Comparison of ENCODE assay signal across 10 mouse cellular contexts in the genomic region with DNA sequence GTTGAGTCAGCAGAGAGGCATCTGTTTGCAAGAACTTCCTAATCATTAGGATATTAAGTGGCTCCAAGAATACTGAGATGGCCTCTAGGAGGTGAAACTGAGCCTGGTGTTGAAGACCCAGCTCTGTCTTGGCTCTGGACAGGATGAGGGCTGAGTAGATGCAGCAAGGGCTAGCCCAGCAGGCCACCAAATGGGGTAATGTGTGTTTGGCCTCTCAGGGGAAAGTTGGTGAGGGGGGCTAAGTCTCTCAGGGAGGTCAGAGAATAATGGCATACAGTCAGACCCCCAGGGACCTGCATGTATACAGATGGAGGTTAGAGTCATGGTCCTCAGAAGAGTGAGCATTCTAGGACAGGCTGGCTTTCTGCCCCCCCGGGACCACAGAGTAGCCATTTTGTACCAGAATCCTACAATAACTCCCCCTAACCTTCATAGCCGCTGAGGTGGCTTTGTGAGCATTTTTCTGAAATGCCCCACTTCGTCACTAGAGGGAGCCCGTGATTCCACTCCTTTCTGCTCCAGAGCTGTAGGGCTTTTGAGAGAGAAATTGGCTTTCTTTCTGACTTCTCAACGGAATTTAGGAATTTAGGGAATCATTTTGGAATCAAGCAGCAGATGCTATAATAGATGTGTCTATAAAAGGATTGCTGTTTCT. TPM values are rescaled to one million over a fixed set of nuclear protein-coding genes. Genes with fewer than 3 reads are reported as not detected.
DNase-seq lines count a peak whose midpoint lies in the region; ATAC-seq and TF ChIP-seq lines count a peak whose summit lies in the region.
"Had no signal": no experiment of that assay in that cellular context is flagged by ENCODE, and none has a peak within 500 bp of the region (broad histone marks: within the 10 kb centered on the region; RNA-seq: fewer than 3 reads in every experiment).

No protein-coding gene starts in this region.

- H3K9me3 ChIP-seq in heart, embryonic 10.5 days: no peaks in the 10 kb centered on the region
- no peaks in the 10 kb centered on the region for H3K9me3 ChIP-seq in E14TG2a.4 (ENCODE audit: low read length)
- H3K9me3 ChIP-seq: embryonic facial prominence, embryonic 12.5 days; liver, embryonic 15.5 days had no signal

- ATAC-seq in megakaryocyte-erythroid progenitor cell, adult 5-6 weeks (replicated peaks; ENCODE audit: low FRiP score, low TSS enrichment, poor library complexity, severe bottlenecking): peak; percentile 84

- no peak overlapping the region for H3K4me3 ChIP-seq in heart, embryonic 10.5 days
- H3K4me3 ChIP-seq in E14TG2a.4 (replicated peaks; ENCODE audit: low read length): no peak overlapping the region
- H3K4me3 ChIP-seq: embryonic facial prominence, embryonic 12.5 days; liver, embryonic 15.5 days had no signal

- H3K27me3 ChIP-seq in heart, embryonic 10.5 days (ENCODE audit: insufficient read depth, poor library complexity, severe bottlenecking): no peaks in the 10 kb centered on the region
- peaks cover 26% of the 10 kb centered on the region for H3K27me3 ChIP-seq in E14TG2a.4 (ENCODE audit: insufficient read depth, low read length)
- H3K27me3 ChIP-seq: embryonic facial prominence, embryonic 12.5 days; liver, embryonic 15.5 days had no signal

- 9% methylated on average over 5 of the region's 5 CpGs for WGBS in heart, embryonic 10.5 days

- H3K36me3 ChIP-seq in heart, embryonic 10.5 days: no peaks in the 10 kb centered on the region
- H3K36me3 ChIP-seq in E14TG2a.4 (ENCODE audit: insufficient read depth, low read length): no peaks in the 10 kb centered on the region
- H3K36me3 ChIP-seq: embryonic facial prominence, embryonic 12.5 days; liver, embryonic 15.5 days had no signal

- peak; percentile 48 for DNase-seq in heart, adult 8-10 months (ENCODE audit: low spot score)
- no peak for DNase-seq in heart, embryonic 10.5 days (ENCODE audit: low spot score)
- peak; percentile 57 for DNase-seq in c-Kit-positive CD71-negative TER-119-negative erythroid progenitor cells, embryonic 14.5 days (ENCODE audit: low read depth)
- peak; percentile 35 to 83 for DNase-seq in frontal cortex, adult 2 months (ENCODE audit: extremely low spot score in 1 of 2, low spot score in 1 of 2)
- DNase-seq in layer of hippocampus, postnatal 10 days (ENCODE audit: low spot score in 2 of 2): peak; percentile 64 to 73
- DNase-seq in spleen, postnatal 4 days (ENCODE audit: low spot score in 2 of 2): peak; percentile 43 to 78

- no peak overlapping the region for H3K27ac ChIP-seq in heart, embryonic 10.5 days
- H3K27ac ChIP-seq: embryonic facial prominence, embryonic 12.5 days; liver, embryonic 15.5 days had no signal

- TF ChIP-seq CTCF in E14TG2a.4 (conservative IDR thresholded peaks at IDR 0.05; ENCODE audit: low read length): peak; percentile 93

- peaks cover 4% of the 10 kb centered on the region; the same call in 1 of the 2 replicates for H3K4me1 ChIP-seq in heart, embryonic 10.5 days
- H3K4me1 ChIP-seq in E14TG2a.4 (replicated peaks; ENCODE audit: low read depth, low read length): no peaks in the 10 kb centered on the region
- H3K4me1 ChIP-seq: embryonic facial prominence, embryonic 12.5 days; liver, embryonic 15.5 days had no signal

RNA-seq across cellular contexts. Expression of a gene that starts 9.1 kb away (rescaled TPM):
- under 1 TPM in 3 of 4 experiments, not detected in 1; 0.11 to 0.35 (median 0.17) TPM for total RNA-seq in heart, adult 8-10 months (2022)
- polyA plus RNA-seq in heart, embryonic 10.5 days (2016; fragmentation: Nextera tagmentation; extraction: Ambion mirVana): 0.33 and 1.8 TPM in 2 replicates
- 58.9 and 65.4 TPM in 2 replicates for polyA plus RNA-seq in frontal cortex, adult 2 months (2012; rRNA removed)
- 10 to 100 TPM; 35.5 to 42.1 TPM for total RNA-seq in layer of hippocampus, postnatal 10 days (2021)
- not detected in 2 replicates for total RNA-seq in megakaryocyte-erythroid progenitor cell, adult 5-6 weeks (2014; fragmentation: Nextera tagmentation)
- not detected in 2 replicates for total RNA-seq in megakaryocyte-erythroid progenitor cell, adult 5-6 weeks (2017)

RNA-seq across cellular contexts. Expression of a gene that starts 39.3 kb away (rescaled TPM):
- 1 to 10 TPM in 1 of 4 experiments, under 1 TPM in 3; 0.44 to 1.1 (median 0.73) TPM for total RNA-seq in heart, adult 8-10 months (2022)
- 6.9 and 10.2 TPM in 2 replicates for polyA plus RNA-seq in heart, embryonic 10.5 days (2016; fragmentation: Nextera tagmentation; extraction: Ambion mirVana)
- polyA plus RNA-seq in frontal cortex, adult 2 months (2012; rRNA removed): 0.29 and 0.58 TPM in 2 replicates
- total RNA-seq in layer of hippocampus, postnatal 10 days (2021): under 1 TPM; 0.27 to 0.33 TPM
- total RNA-seq in megakaryocyte-erythroid progenitor cell, adult 5-6 weeks (2014; fragmentation: Nextera tagmentation): not detected in 2 replicates
- not detected in 2 replicates for total RNA-seq in megakaryocyte-erythroid progenitor cell, adult 5-6 weeks (2017)
- polyA plus RNA-seq: liver, embryonic 15.5 days had no signal

RNA-seq across cellular contexts. Expression of a gene that starts 44.7 kb away (rescaled TPM):
- total RNA-seq in heart, adult 8-10 months (2022): 1 to 10 TPM; 1.5 to 5.1 (median 1.9) TPM
- 1.3 and 2.4 TPM in 2 replicates for polyA plus RNA-seq in heart, embryonic 10.5 days (2016; fragmentation: Nextera tagmentation; extraction: Ambion mirVana)
- polyA plus RNA-seq in frontal cortex, adult 2 months (2012; rRNA removed): 2.1 and 3.0 TPM in 2 replicates
- 1 to 10 TPM; 5.9 to 7.2 TPM for total RNA-seq in layer of hippocampus, postnatal 10 days (2021)
- 11.4 and 19.0 TPM in 2 replicates for total RNA-seq in megakaryocyte-erythroid progenitor cell, adult 5-6 weeks (2014; fragmentation: Nextera tagmentation)
- 9.3 and 16.2 TPM in 2 replicates for total RNA-seq in megakaryocyte-erythroid progenitor cell, adult 5-6 weeks (2017)

Comparison
In these comparisons a context has a peak if more than half of its experiments do, and no peak if none do; other contexts are left out.
1. RNA of a gene that starts 9.1 kb away (total RNA-seq): 35.5 to 42.1 TPM in layer of hippocampus, postnatal 10 days; 0.11 to 0.35 TPM in heart, adult 8-10 months and not detected in megakaryocyte-erythroid progenitor cell, adult 5-6 weeks; every median in the first group is over 10 times any median in the second.